ENCODE assay signal across 8 mouse cellular contexts in the genomic region with DNA sequence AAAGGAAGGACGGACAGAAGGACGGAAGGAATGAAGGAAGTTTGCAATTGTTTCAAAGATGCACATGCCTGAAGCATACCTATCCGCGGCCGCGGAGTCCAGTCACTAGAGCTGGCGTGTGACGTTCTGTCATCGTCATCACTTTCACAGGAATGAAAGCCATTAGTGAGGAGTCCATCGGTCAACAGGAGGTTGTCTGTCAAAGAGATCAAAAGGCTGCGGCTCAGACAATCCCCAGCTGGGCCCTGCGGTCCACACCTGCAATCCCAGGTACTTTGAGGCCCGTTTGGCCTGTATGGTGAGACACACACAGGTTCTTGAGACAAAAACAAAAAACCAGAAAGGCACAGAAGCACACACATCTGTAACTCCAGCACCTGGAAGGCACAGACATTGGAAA. TPM values are rescaled to one million over a fixed set of nuclear protein-coding genes. Genes with fewer than 3 reads are reported as not detected.
DNase-seq lines count a peak whose midpoint lies in the region; ATAC-seq and TF ChIP-seq lines count a peak whose summit lies in the region.

No protein-coding gene starts in this region.

- no peak overlapping the region for H3K27ac ChIP-seq in hindbrain, embryonic 15.5 days (replicated peaks)
- no peak overlapping the region for H3K27ac ChIP-seq in liver, embryonic 13.5 days

- 54% methylated on average over 13 of the region's 13 CpGs for WGBS in hindbrain, embryonic 15.5 days
- WGBS in liver, embryonic 13.5 days (ENCODE audit: insufficient replicate concordance) = 72% methylated on average over 13 of the region's 13 CpGs

- peak overlapping the region; percentile 87 for H3K4me3 ChIP-seq in hindbrain, embryonic 15.5 days
- H3K4me3 ChIP-seq in liver, embryonic 13.5 days (replicated peaks) = peak overlapping the region; percentile 89

- peak overlapping the region; percentile 85 for H3K4me2 ChIP-seq in hindbrain, embryonic 15.5 days
- peak overlapping the region; percentile 97 for H3K4me2 ChIP-seq in liver, embryonic 13.5 days

- peak overlapping the region; percentile 32 for H3K9ac ChIP-seq in hindbrain, embryonic 15.5 days
- H3K9ac ChIP-seq in liver, embryonic 13.5 days = peak overlapping the region; percentile 98

- no peaks in the 10 kb centered on the region for H3K9me3 ChIP-seq in hindbrain, embryonic 15.5 days
- H3K9me3 ChIP-seq in liver, embryonic 13.5 days (replicated peaks) = no peaks in the 10 kb centered on the region

- H3K27me3 ChIP-seq in hindbrain, embryonic 15.5 days = no peaks in the 10 kb centered on the region
- H3K27me3 ChIP-seq in liver, embryonic 13.5 days = no peaks in the 10 kb centered on the region

- TF ChIP-seq POLR2A in brain, embryonic 14.5 days (IDR thresholded peaks at IDR 0.05; ENCODE audit: borderline replicate concordance, extremely low read depth, insufficient read depth, insufficient read length, poor library complexity, severe bottlenecking) = no peak

- DNase-seq in cerebellum, adult 11 months = peak; percentile 8
- no peak for DNase-seq in cerebellum, postnatal 4 days (ENCODE audit: low spot score in 2 of 2)
- DNase-seq in brain, embryonic 14.5 days (ENCODE audit: low read depth) = peak; percentile 2
- no peak for DNase-seq in liver, embryonic 13.5 days
- no peak for DNase-seq in frontal cortex, postnatal 14 days (ENCODE audit: low spot score in 2 of 2)
- no peak for DNase-seq in thymus, postnatal 0 days (ENCODE audit: low spot score)
- no peak for DNase-seq in left cerebral cortex, adult 18-20 months (ENCODE audit: low spot score in 2 of 2)

- no peak for TF ChIP-seq CTCF in brain, embryonic 14.5 days (IDR thresholded peaks at IDR 0.05; ENCODE audit: borderline replicate concordance, extremely low read depth, insufficient read depth, insufficient read length)

- H3K4me1 ChIP-seq in hindbrain, embryonic 15.5 days (replicated peaks) = peaks cover 25% of the 10 kb centered on the region
- peaks cover 32% of the 10 kb centered on the region for H3K4me1 ChIP-seq in liver, embryonic 13.5 days (replicated peaks)

- H3K36me3 ChIP-seq in hindbrain, embryonic 15.5 days = peaks cover 15% of the 10 kb centered on the region
- peaks cover 42% of the 10 kb centered on the region for H3K36me3 ChIP-seq in liver, embryonic 13.5 days

- no peak for ATAC-seq in hindbrain, embryonic 15.5 days (ENCODE audit: low FRiP score, low read depth)
- no peak for ATAC-seq in liver, embryonic 13.5 days (ENCODE audit: low read depth)

RNA-seq across cellular contexts. Expression of gene Sirt1, which starts 44.6 kb away (rescaled TPM):
- polyA plus RNA-seq in brain, embryonic 14.5 days (2012; rRNA removed) = 16.4 and 17.2 TPM in 2 replicates
- 4.6 and 5.0 TPM in 2 replicates for polyA plus RNA-seq in hindbrain, embryonic 15.5 days (2015; fragmentation: Nextera tagmentation; extraction: Ambion mirVana)
- 3.1 and 3.3 TPM in 2 replicates for polyA plus RNA-seq in liver, embryonic 13.5 days (2015; fragmentation: Nextera tagmentation; extraction: Ambion mirVana)
- 8.6 and 9.5 TPM in 2 replicates for polyA plus RNA-seq in thymus, postnatal 0 days (2015; fragmentation: Nextera tagmentation; extraction: Ambion mirVana)
- 10 to 100 TPM; 15.1 to 16.6 TPM for total RNA-seq in left cerebral cortex, adult 18-20 months (2021)

RNA-seq across cellular contexts. Expression of gene Dnajc12, which starts 45.3 kb away (rescaled TPM):
- 9.3 and 11.5 TPM in 2 replicates for polyA plus RNA-seq in brain, embryonic 14.5 days (2012; rRNA removed)
- polyA plus RNA-seq in hindbrain, embryonic 15.5 days (2015; fragmentation: Nextera tagmentation; extraction: Ambion mirVana) = 20.8 and 22.0 TPM in 2 replicates
- polyA plus RNA-seq in liver, embryonic 13.5 days (2015; fragmentation: Nextera tagmentation; extraction: Ambion mirVana) = 16.5 and 18.1 TPM in 2 replicates
- 10.7 and 11.1 TPM in 2 replicates for polyA plus RNA-seq in thymus, postnatal 0 days (2015; fragmentation: Nextera tagmentation; extraction: Ambion mirVana)
- 10 to 100 TPM; 26.2 to 31.6 TPM for total RNA-seq in left cerebral cortex, adult 18-20 months (2021)

Comparison
In these comparisons a context has a peak if more than half of its experiments do, and no peak if none do; other contexts are left out.
1. DNase-seq: peak in cerebellum, adult 11 months (single experiment) and brain, embryonic 14.5 days (single experiment); none in cerebellum, postnatal 4 days (0 of 2), liver, embryonic 13.5 days (single experiment), frontal cortex, postnatal 14 days (0 of 2), thymus, postnatal 0 days (single experiment) and left cerebral cortex, adult 18-20 months (0 of 2).